Mouse (Mus musculus): ENCODE measurements at regions not wholly inside any gene's neighbourhood (a gene's known extent, or its start where the extent isn't known, plus 50 kb on each side); places are given as distances from the start of the nearest gene placed in this dataset.

GRCm38 (mm10) chr10:100931739-100932138, 341.5 kb downstream of the 1700017N19Rik start:
- no peak overlapping the region for H3K4me3 ChIP-seq
- no peak for ATAC-seq
- WGBS (ENCODE audit: insufficient replicate concordance), result 68% methylated on average over 1 of the region's 1 CpGs
- no peaks in the 10 kb centered on the region for H3K27me3 ChIP-seq (replicated peaks)
- no peaks in the 10 kb centered on the region for H3K4me1 ChIP-seq
- no peaks in the 10 kb centered on the region for H3K9me3 ChIP-seq (replicated peaks)
- no peaks in the 10 kb centered on the region for H3K36me3 ChIP-seq
- no peak overlapping the region for H3K4me2 ChIP-seq
- no peak overlapping the region for H3K9ac ChIP-seq
- no peak overlapping the region for H3K27ac ChIP-seq

DNA sequence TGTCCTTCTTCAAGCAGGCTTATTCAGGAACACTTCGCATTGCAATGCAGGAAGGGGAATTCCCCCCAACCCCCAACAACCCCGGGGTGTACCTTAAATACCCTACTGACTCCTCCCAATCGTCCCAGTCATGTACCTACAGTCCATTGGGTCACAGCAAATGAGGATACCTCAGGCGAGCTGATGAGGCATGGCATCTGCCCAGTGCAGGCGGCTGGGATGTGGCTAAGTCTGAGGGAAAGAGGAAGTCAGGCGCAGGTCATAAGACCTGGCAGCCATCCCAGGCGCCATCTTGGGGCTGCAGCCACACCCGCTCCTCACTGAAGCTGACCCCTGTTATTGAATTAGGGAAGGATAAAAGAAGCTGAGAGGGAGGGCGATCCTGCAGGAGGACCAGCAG, 368.1 kb downstream of the 1700017N19Rik start:
- no peak for ATAC-seq

GRCm38 (mm10) chr10:101003469-101003868, 413.2 kb downstream of the 1700017N19Rik start:
- no peaks in the 10 kb centered on the region for H3K9me3 ChIP-seq (replicated peaks)
- no peaks in the 10 kb centered on the region for H3K4me1 ChIP-seq
- H3K4me3 ChIP-seq, result no peak overlapping the region
- H3K9ac ChIP-seq, result no peak overlapping the region
- no peaks in the 10 kb centered on the region for H3K36me3 ChIP-seq
- H3K27me3 ChIP-seq (replicated peaks), result no peaks in the 10 kb centered on the region
- H3K4me2 ChIP-seq, result no peak overlapping the region
- no peak for ATAC-seq
- 48% methylated on average over 2 of the region's 2 CpGs for WGBS (ENCODE audit: insufficient replicate concordance)
- H3K27ac ChIP-seq, result no peak overlapping the region

More for the DNA sequence above, 368.1 kb downstream of the 1700017N19Rik start:
- H3K36me3 ChIP-seq, result no peaks in the 10 kb centered on the region
- no peak overlapping the region for H3K27ac ChIP-seq
- H3K9me3 ChIP-seq (replicated peaks), result no peaks in the 10 kb centered on the region
- no peaks in the 10 kb centered on the region for H3K4me1 ChIP-seq
- no peak overlapping the region for H3K9ac ChIP-seq
- no peak overlapping the region for H3K4me3 ChIP-seq
- H3K27me3 ChIP-seq (replicated peaks), result no peaks in the 10 kb centered on the region
- WGBS (ENCODE audit: insufficient replicate concordance), result 73% methylated on average over 9 of the region's 9 CpGs
- no peak overlapping the region for H3K4me2 ChIP-seq

DNA sequence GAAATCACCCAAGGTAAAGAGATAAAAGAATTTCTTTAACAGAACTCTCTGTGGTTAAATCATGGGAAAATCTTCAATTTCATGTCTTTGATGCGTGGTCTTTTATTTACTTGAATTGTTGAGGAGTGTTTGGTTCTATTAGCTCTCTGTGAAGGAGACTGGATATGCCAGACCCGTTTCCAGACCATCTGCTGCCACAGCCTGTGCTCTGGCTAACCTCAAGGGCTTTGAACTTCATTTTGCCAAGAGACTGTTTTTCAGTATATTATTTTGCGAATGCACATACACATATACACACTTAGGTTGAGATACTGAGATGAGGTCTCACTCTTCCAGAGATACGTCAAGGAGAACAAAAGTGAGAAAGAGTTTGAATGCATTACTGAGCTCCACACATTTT, 414.4 kb downstream of the 1700017N19Rik start:
- 57% methylated on average over 4 of the region's 4 CpGs for WGBS (ENCODE audit: insufficient replicate concordance)
- ATAC-seq, result no peak
- Histone ChIP-seq H3K36me3 (no peaks in the 10 kb centered on the region), H3K4me1 (no peaks in the 10 kb centered on the region), H3K27ac (no peak overlapping the region), H3K9me3 (replicated peaks) (no peaks in the 10 kb centered on the region), H3K27me3 (replicated peaks) (no peaks in the 10 kb centered on the region), H3K4me2 (no peak overlapping the region), H3K9ac (no peak overlapping the region), H3K4me3 (no peak overlapping the region)

DNA sequence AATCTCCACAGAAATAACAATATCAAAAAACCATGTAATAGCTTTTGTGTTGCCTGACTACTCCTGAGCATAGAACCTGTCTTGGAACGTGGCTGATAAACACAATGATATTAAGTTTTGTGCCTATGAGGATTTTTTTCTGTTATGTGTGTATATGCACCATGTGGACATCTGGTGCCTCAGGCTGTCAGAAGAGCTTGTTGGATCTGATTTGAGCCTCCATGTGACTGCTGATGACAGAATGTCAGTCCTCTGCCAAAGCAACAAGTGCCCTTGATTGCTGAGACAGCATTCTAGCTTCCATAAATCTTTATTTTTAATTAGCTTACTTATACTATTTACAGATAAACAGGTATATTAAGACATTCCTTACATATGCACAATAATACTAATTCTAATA, 425.1 kb downstream of the 1700017N19Rik start:
- 42% methylated on average over 1 of the region's 1 CpGs for WGBS (ENCODE audit: insufficient replicate concordance)
- ATAC-seq, result no peak
- Histone ChIP-seq H3K27me3 (replicated peaks) (no peaks in the 10 kb centered on the region), H3K9ac (no peak overlapping the region), H3K36me3 (no peaks in the 10 kb centered on the region), H3K4me2 (no peak overlapping the region), H3K4me3 (no peak overlapping the region), H3K27ac (no peak overlapping the region), H3K9me3 (replicated peaks) (no peaks in the 10 kb centered on the region), H3K4me1 (no peaks in the 10 kb centered on the region)

GRCm38 (mm10) chr10:101038630-101039029, 448.3 kb downstream of the 1700017N19Rik start:
- no peak overlapping the region for H3K4me2 ChIP-seq
- no peak overlapping the region for H3K27ac ChIP-seq
- no peaks in the 10 kb centered on the region for H3K27me3 ChIP-seq (replicated peaks)
- H3K9ac ChIP-seq, result no peak overlapping the region
- no peak for ATAC-seq
- H3K36me3 ChIP-seq, result no peaks in the 10 kb centered on the region
- no peaks in the 10 kb centered on the region for H3K9me3 ChIP-seq (replicated peaks)
- no peaks in the 10 kb centered on the region for H3K4me1 ChIP-seq
- H3K4me3 ChIP-seq, result no peak overlapping the region

- Histone ChIP-seq H3K9ac (no peak overlapping the region), H3K27ac (no peak overlapping the region), H3K27me3 (replicated peaks) (no peaks in the 10 kb centered on the region), H3K36me3 (no peaks in the 10 kb centered on the region), H3K4me2 (no peak overlapping the region), H3K4me1 (no peaks in the 10 kb centered on the region), H3K9me3 (replicated peaks) (no peaks in the 10 kb centered on the region), H3K4me3 (no peak overlapping the region)
- ATAC-seq, result no peak
- WGBS (ENCODE audit: insufficient replicate concordance), result 75% methylated on average over 1 of the region's 1 CpGs
These were observed 448.8 kb downstream of the 1700017N19Rik start for GRCm38 (mm10) chr10:101039034-101039433.
